Mouse (Mus musculus) neural tube, embryonic 11.5 days (tissue): ENCODE results near the gene Zfp853. TPM values are rescaled to one million over a fixed set of nuclear protein-coding genes. Genes with fewer than 3 reads are reported as not detected.
A peak's percentile ranks its signal among the peaks of the same experiment; 100 is the strongest.

ENCODE experiments used
- ATAC-seq: fragments of 200-750 bp; cut with Nextera tagmentation; 2 replicates; pipeline ENCODE4 v1.8.0; 2017; ENCODE audit warnings: moderate number of reproducible peaks, mild to moderate bottlenecking, moderate TSS enrichment, moderate library complexity; ENCODE audit not compliant: insufficient read depth, low FRiP score, low TSS enrichment
- DNase-seq: peaks from one replicate; pipeline ENCODE4 v3.0.0-alpha.2; 2015; ENCODE audit warnings: low spot score
- H3K27ac ChIP-seq: fragments of 300-500 bp; sonication (generic); 2 replicates; pipeline ENCODE4 v1.5.1; 2014; ENCODE audit warnings: low read depth, mild to moderate bottlenecking, low read length
- H3K27me3 ChIP-seq: fragments of 300-500 bp; sonication (generic); 2 replicates; pipeline ENCODE4 v1.6.1; 2014; ENCODE audit warnings: mild to moderate bottlenecking, low read length, mixed read lengths; ENCODE audit not compliant: control insufficient read depth, insufficient read depth
- H3K36me3 ChIP-seq: fragments of 300-500 bp; sonication (generic); 2 replicates; pipeline ENCODE4 v1.6.1; 2014; ENCODE audit warnings: mild to moderate bottlenecking, low read length, moderate library complexity, mixed read lengths; ENCODE audit not compliant: control insufficient read depth, insufficient read depth
- H3K4me1 ChIP-seq: fragments of 300-500 bp; sonication (generic); 2 replicates; pipeline ENCODE4 v1.6.1; 2014; ENCODE audit warnings: low read length, mixed read lengths; ENCODE audit not compliant: control insufficient read depth, insufficient read depth
- H3K4me2 ChIP-seq: fragments of 300-500 bp; sonication (generic); 2 replicates; pipeline ENCODE4 v1.6.1; 2014; ENCODE audit warnings: low read depth, mild to moderate bottlenecking, moderate library complexity
- H3K4me3 ChIP-seq: fragments of 300-500 bp; sonication (generic); 2 replicates; pipeline ENCODE4 v1.5.1; 2014; ENCODE audit warnings: low read depth, low read length
- H3K9ac ChIP-seq: fragments of 300-500 bp; sonication (generic); 2 replicates; pipeline ENCODE4 v1.6.1; 2014; ENCODE audit warnings: mild to moderate bottlenecking, low read length
- H3K9me3 ChIP-seq: fragments of 300-500 bp; sonication (generic); 2 replicates; pipeline ENCODE4 v1.6.1; 2016; ENCODE audit warnings: low read length; ENCODE audit not compliant: control insufficient read depth
- WGBS: fragments of 180-500 bp; shearing (Covaris S2); extraction: QIAGEN DNeasy Blood & Tissue Kit; methylation state at CpG from one replicate; pipeline ENCODE4 v1.1.7; 2014; 5-methylcytosine and 5-hydroxymethylcytosine counted together
- polyA plus RNA-seq: library from polyadenylated mRNA; unstranded; fragments of >200 nt; fragmentation: Nextera tagmentation; extraction: Ambion mirVana; gene quantifications from 2 replicates; pipeline ENCODE4 v1.2.1, GENCODE M21; 2014

The Zfp853 gene
- polyA plus RNA-seq, 1 experiment from 2014 or later = not detected

DNA sequence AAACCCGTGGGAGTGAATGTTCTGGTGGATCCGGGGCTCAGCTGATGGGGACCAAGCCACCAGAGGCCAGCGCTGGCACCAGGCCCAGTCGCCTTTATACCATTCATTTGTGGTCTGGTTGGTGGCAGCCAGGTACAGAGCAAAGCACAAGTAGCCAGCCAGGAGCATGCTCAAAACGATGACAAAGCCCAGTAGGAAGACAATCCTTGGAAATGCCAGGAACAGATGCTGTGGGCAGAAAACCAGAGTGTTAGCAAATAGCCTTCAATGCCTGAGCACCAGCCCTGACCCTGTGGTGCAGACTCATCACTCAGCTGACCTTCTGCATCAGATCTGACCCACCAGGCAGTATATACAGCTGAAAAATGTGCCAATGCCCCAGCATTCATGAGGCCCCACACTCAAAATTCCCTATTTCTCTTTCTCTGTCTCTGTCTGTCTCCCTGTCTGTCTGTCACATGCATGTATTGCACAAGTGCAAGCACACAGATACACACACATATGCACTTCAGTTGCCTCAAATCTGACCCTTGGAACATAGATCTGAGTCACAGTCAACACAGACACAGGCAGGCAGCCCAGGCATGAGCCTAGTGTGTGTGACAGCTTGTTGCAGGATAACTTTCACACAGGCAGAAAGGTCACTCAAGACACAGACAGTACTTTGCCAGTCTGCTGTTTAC, 23.3 kb upstream of the Zfp853 start:
- H3K9me3 ChIP-seq = no peaks in the 10 kb centered on the region
- no peak for DNase-seq
- WGBS = 96% methylated on average over 5 of the region's 5 CpGs
- H3K36me3 ChIP-seq = peaks cover 6% of the 10 kb centered on the region
- no peak overlapping the region for H3K27ac ChIP-seq
- peaks cover 6% of the 10 kb centered on the region for H3K4me1 ChIP-seq
- H3K4me3 ChIP-seq = no peak overlapping the region
- H3K4me2 ChIP-seq = no peak overlapping the region
- no peak for ATAC-seq
- H3K27me3 ChIP-seq = no peaks in the 10 kb centered on the region
- H3K9ac ChIP-seq = no peak overlapping the region

GRCm38 (mm10) chr5:143315514-143315888, 22.1 kb upstream of the Zfp853 start:
- Histone ChIP-seq H3K27me3 (no peaks in the 10 kb centered on the region), H3K4me2 (0 out of 2 replicates have a peak overlapping the region, but pooled peaks have one; percentile 15), H3K36me3 (peaks cover 14% of the 10 kb centered on the region), H3K9ac (peak overlapping the region; percentile 36; the same call in 1 of the 2 replicates), H3K9me3 (no peaks in the 10 kb centered on the region), H3K27ac (no peak overlapping the region), H3K4me1 (peaks cover 6% of the 10 kb centered on the region), H3K4me3 (peak overlapping the region; percentile 86)
- DNase-seq = no peak
- 12% methylated on average over 8 of the region's 8 CpGs for WGBS
- peak; percentile 40; the same call in 1 of the 2 replicates for ATAC-seq

DNA sequence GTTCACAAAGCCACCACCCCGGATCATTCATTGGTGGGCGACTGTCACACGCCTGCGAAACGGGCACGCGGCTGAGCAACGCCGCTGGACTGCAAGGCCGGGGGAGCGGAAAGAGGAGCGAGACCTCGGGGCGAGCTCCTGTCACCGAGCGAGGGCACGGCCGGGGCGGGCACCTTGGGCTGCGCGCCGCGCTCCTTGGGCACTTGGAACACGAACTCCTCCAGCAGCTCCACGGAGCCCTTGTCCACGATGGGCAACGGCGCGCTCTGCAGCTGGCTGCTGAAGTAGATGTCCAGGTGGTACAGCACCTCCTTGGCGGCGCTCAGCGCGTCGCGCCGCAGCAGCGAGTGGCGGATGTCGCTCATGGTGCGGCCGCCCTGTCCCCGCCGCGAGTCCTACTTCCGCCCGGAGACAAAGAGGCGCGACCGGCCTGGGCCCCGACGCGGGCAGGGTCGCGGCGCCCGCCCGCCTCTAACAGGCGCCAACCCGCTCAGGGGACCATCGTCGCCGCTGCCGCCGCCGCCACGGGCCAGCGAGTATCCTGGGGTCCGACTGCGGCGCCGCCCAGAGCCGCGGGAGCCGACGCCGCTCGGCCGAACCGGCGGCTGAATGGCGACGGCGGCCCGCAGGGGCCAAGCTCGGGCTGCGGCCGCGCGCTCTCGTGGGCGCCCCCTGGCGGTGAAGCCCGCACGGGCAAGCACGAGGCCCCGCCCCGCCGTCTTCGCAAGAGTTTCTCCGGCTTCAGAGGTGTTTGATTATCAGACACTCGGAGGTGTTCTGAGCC, 21.5 kb upstream of the Zfp853 start, which contains the start of gene E130309D02Rik:
TSS of gene E130309D02Rik (minus strand) at position 631 of the 784 bp plus-strand sequence.
- peak; percentile 91 for DNase-seq
- Histone ChIP-seq H3K27ac (peak within 1 kb of the TSS; percentile 96), H3K4me1 (peaks cover 6% of the 10 kb centered on the region), H3K9ac (peak within 1 kb of the TSS; percentile 96), H3K9me3 (no peaks in the 10 kb centered on the region), H3K27me3 (no peaks in the 10 kb centered on the region), H3K4me2 (peak within 1 kb of the TSS; percentile 84), H3K4me3 (peak within 1 kb of the TSS; percentile 86), H3K36me3 (peaks cover 15% of the 10 kb centered on the region)
- ATAC-seq = peak; percentile 86
- under 1% methylated on average over 96 of the region's 101 CpGs for WGBS

GRCm38 (mm10) chr5:143314183-143314729, 20.8 kb upstream of the Zfp853 start:
- Histone ChIP-seq H3K9me3 (no peaks in the 10 kb centered on the region), H3K27ac (peak overlapping the region; percentile 96), H3K4me1 (peaks cover 6% of the 10 kb centered on the region), H3K36me3 (peaks cover 17% of the 10 kb centered on the region), H3K9ac (peak overlapping the region; percentile 96), H3K27me3 (no peaks in the 10 kb centered on the region), H3K4me2 (peak overlapping the region; percentile 84), H3K4me3 (peak overlapping the region; percentile 86)
- peak; percentile 0 for ATAC-seq
- WGBS = 3% methylated on average over 16 of the region's 16 CpGs
- peak; percentile 46 for DNase-seq

- Histone ChIP-seq H3K9ac (no peak overlapping the region), H3K4me2 (no peak overlapping the region), H3K36me3 (peaks cover 22% of the 10 kb centered on the region), H3K27me3 (no peaks in the 10 kb centered on the region), H3K27ac (no peak overlapping the region), H3K4me1 (peaks cover 6% of the 10 kb centered on the region), H3K9me3 (no peaks in the 10 kb centered on the region), H3K4me3 (no peak overlapping the region)
- DNase-seq (peak; percentile 77), ATAC-seq (no peak)
- WGBS = 71% methylated on average over 8 of the region's 8 CpGs
Observed at GRCm38 (mm10) chr5:143311886-143312285, 18.5 kb upstream of the Zfp853 start.

DNA sequence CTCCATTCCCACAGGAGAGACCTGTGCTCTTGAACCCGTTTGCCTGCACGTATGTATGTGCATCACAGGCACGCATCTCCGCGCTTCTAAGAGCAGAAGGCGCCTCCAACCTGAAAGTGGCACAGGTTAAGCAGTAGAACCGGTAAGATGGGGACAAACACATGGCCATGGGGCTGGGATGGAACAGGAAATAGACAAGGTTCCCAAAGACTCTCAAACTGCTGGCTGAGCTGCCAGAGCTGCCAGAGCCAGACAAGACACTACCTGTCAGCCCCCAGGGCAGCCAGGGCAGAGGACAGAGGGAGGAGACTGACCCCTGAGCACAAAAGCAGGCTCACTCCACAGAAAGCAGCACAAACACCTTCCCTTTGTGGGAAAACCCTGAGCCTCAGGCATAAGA, 16.5 kb upstream of the Zfp853 start:
- no peak overlapping the region for H3K4me2 ChIP-seq
- no peak overlapping the region for H3K4me3 ChIP-seq
- H3K4me1 ChIP-seq = peaks cover 6% of the 10 kb centered on the region
- no peaks in the 10 kb centered on the region for H3K27me3 ChIP-seq
- H3K36me3 ChIP-seq = peaks cover 32% of the 10 kb centered on the region
- DNase-seq = no peak
- no peaks in the 10 kb centered on the region for H3K9me3 ChIP-seq
- no peak for ATAC-seq
- H3K9ac ChIP-seq = no peak overlapping the region
- H3K27ac ChIP-seq = no peak overlapping the region
- WGBS = 96% methylated on average over 7 of the region's 7 CpGs

DNA sequence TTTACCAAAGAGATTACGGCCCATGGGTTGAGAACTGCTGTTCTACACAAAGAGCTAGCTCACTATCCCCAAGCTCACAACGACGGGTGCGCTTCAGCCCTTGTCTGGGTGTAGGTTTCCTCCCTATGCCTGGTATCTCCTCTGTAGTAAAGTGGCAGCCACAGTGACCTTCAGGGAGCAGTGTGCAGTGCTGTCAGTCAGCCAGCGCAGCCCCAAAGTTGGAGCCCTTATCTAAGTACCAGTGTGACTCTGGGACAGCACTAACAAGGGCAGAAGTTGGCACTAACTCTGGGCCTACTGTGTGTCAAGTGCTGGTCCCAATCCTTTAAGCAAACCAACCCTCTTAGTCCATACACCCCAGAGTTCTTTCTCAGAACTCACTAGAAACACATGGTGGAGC, 15.4 kb upstream of the Zfp853 start:
- no peaks in the 10 kb centered on the region for H3K27me3 ChIP-seq
- ATAC-seq = no peak
- H3K27ac ChIP-seq = no peak overlapping the region
- peaks cover 36% of the 10 kb centered on the region for H3K36me3 ChIP-seq
- 94% methylated on average over 5 of the region's 5 CpGs for WGBS
- no peak overlapping the region for H3K9ac ChIP-seq
- H3K4me3 ChIP-seq = no peak overlapping the region
- peaks cover 6% of the 10 kb centered on the region for H3K4me1 ChIP-seq
- no peak overlapping the region for H3K4me2 ChIP-seq
- no peak for DNase-seq
- H3K9me3 ChIP-seq = no peaks in the 10 kb centered on the region

DNA sequence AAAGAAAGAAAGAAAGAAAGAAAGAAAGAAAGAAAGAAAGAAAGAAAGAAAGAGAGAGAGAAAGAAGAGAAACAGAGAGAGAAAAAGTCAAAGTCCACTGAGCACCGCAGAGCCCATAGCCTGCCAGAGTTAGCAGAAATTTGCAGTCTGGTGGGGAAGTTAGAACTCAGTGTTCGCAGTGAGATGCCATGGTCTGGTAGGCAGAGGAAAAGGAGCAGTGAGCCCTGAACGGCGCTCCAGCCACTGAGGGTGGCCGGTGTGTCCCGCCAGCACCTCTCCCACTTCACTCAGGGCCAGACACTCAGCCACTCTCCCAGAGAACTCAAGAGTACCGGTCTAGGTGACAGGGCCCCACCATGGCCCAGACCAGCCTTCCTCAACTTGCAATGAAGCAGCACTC, 10.8 kb upstream of the Zfp853 start:
- Histone ChIP-seq H3K36me3 (peaks cover 37% of the 10 kb centered on the region), H3K9ac (no peak overlapping the region), H3K4me3 (no peak overlapping the region), H3K4me2 (no peak overlapping the region), H3K9me3 (no peaks in the 10 kb centered on the region), H3K27ac (no peak overlapping the region), H3K27me3 (no peaks in the 10 kb centered on the region), H3K4me1 (no peaks in the 10 kb centered on the region)
- WGBS = 91% methylated on average over 7 of the region's 7 CpGs
- ATAC-seq (no peak), DNase-seq (no peak)
